Mouse (Mus musculus): ENCODE data around the gene Ick.

DNA sequence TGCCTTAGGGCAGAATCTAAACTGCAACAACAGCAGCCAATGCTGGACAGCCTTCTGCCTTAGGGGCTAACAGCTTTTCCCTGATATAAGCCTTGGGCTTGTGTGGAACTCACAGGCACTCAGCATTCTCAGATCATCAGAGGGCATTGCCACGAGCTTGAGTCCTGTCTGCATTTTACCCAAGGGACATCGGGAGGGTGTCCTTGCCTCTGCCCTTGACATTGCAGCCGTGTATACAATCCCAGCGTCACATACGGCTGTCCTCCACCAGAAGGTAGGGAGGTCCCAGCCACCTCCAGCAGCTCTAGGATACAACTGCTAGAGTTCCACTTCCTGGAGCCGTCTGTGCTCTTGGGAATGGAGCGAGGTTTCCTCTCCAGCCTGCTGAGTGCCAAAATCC, 20.0 kb upstream of the Ick start:
- TF ChIP-seq CTCF (IDR thresholded peaks at IDR 0.05; ENCODE audit: insufficient read depth, low read length) = no peak
- no peak for TF ChIP-seq POLR2A (IDR thresholded peaks at IDR 0.05; ENCODE audit: borderline replicate concordance, extremely low read depth, low read depth, low read length)

Measured in lung, adult 2 months (tissue).